Mouse (Mus musculus) thymus, adult 2 months (tissue): ENCODE data around the gene Lrrc59.

Source experiments
- CTCF ChIP-seq: fragments of 200-500 bp; IDR thresholded peaks from 2 replicates; pipeline ENCODE4 v1.5.1; 2012; ENCODE audit warnings: mild to moderate bottlenecking, control low read depth, low read length, moderate library complexity, borderline replicate concordance; ENCODE audit not compliant: control insufficient read depth, poor library complexity, insufficient read depth; ENCODE audit errors: extremely low read depth
- POLR2A ChIP-seq: fragments of 200-500 bp; IDR thresholded peaks from 2 replicates; pipeline ENCODE4 v1.6.1; 2012; ENCODE audit warnings: mild to moderate bottlenecking, low read length, control low read depth, moderate library complexity; ENCODE audit not compliant: control insufficient read depth, poor library complexity, insufficient read depth; ENCODE audit errors: extremely low read depth

GRCm38 (mm10) chr11:94602356-94602955 lies 27.1 kb upstream of the Lrrc59 start:
- TF ChIP-seq POLR2A = no peak
- no peak for TF ChIP-seq CTCF
